Mouse (Mus musculus) midbrain, postnatal 0 days (tissue): ENCODE data around the gene Cyp4f18. TPM values are rescaled to one million over a fixed set of nuclear protein-coding genes. Genes with fewer than 3 reads are reported as not detected.

Experiments used
- ATAC-seq: fragments of 200-750 bp; cut with Nextera tagmentation; 2 replicates; pipeline ENCODE4 v1.8.0; 2017; ENCODE audit warnings: moderate number of reproducible peaks, mild to moderate bottlenecking, moderate TSS enrichment, moderate library complexity; ENCODE audit not compliant: low FRiP score
- DNase-seq: peaks from one replicate; pipeline ENCODE4 v3.0.0-alpha.2; 2015; ENCODE audit warnings: low spot score
- H3K27ac ChIP-seq: fragments of 300-500 bp; sonication (generic); 2 replicates; pipeline ENCODE4 v1.5.1; 2014; ENCODE audit warnings: low read depth, mild to moderate bottlenecking, low read length, mixed read lengths
- H3K27me3 ChIP-seq: fragments of 300-500 bp; sonication (generic); 2 replicates; pipeline ENCODE4 v1.6.1; 2014; ENCODE audit warnings: low read length, control low read depth, mixed read lengths; ENCODE audit not compliant: insufficient read depth
- H3K36me3 ChIP-seq: fragments of 300-500 bp; sonication (generic); 2 replicates; pipeline ENCODE4 v1.6.1; 2014; ENCODE audit warnings: low read length, control low read depth, mixed read lengths; ENCODE audit not compliant: insufficient read depth
- H3K4me1 ChIP-seq: fragments of 300-500 bp; sonication (generic); 2 replicates; pipeline ENCODE4 v1.6.1; 2014; ENCODE audit warnings: mild to moderate bottlenecking, control low read depth, antibody characterized with exemption, low read length, mixed read lengths; ENCODE audit not compliant: insufficient read depth
- H3K4me2 ChIP-seq: fragments of 300-500 bp; sonication (generic); 2 replicates; pipeline ENCODE4 v1.6.1; 2014; ENCODE audit warnings: low read depth, mild to moderate bottlenecking, low read length, mixed read lengths; ENCODE audit not compliant: poor library complexity, severe bottlenecking
- H3K4me3 ChIP-seq: fragments of 300-500 bp; sonication (generic); 2 replicates; pipeline ENCODE4 v1.5.1; 2014; ENCODE audit warnings: low read depth, mild to moderate bottlenecking, low read length, moderate library complexity
- H3K9ac ChIP-seq: fragments of 300-500 bp; sonication (generic); replicated peaks from 2 replicates; pipeline ENCODE4 v1.6.1; 2014; ENCODE audit warnings: mild to moderate bottlenecking, low read length, moderate library complexity, mixed read lengths; ENCODE audit not compliant: poor library complexity, severe bottlenecking
- H3K9me3 ChIP-seq: fragments of 300-500 bp; sonication (generic); 2 replicates; pipeline ENCODE4 v1.6.1; 2016; ENCODE audit warnings: low read length, control low read depth
- CTCF ChIP-seq: IDR thresholded peaks from 2 replicates; pipeline ENCODE4 v1.5.1; 2016; ENCODE audit warnings: antibody characterized with exemption, mild to moderate bottlenecking
- WGBS: fragments of 180-500 bp; shearing (Covaris S2); extraction: QIAGEN DNeasy Blood & Tissue Kit; methylation state at CpG from one replicate; pipeline ENCODE4 v1.1.7; 2014; 5-methylcytosine and 5-hydroxymethylcytosine counted together
- polyA plus RNA-seq: library from polyadenylated mRNA; unstranded; fragments of >200 nt; fragmentation: Nextera tagmentation; extraction: Ambion mirVana; gene quantifications from 2 replicates; pipeline ENCODE4 v1.2.1, GENCODE M21; 2015
- total RNA-seq: library from RNA; depleted of rRNA; stranded (reverse); fragments of >200 nt; gene quantifications from 2 replicates; pipeline ENCODE4 v1.2.3, GENCODE M21; 2014

The Cyp4f18 gene
- total and polyA plus RNA-seq, 2 experiments from 2014 or later: 0.49 TPM; not detected in 1

GRCm38 (mm10) chr8:71988110-71988866 is 21.1 kb downstream of the Cyp4f18 start:
- Histone ChIP-seq H3K9ac (peak overlapping the region; percentile 52), H3K4me1 (no peaks in the 10 kb centered on the region), H3K4me3 (peak overlapping the region; percentile 39), H3K27me3 (no peaks in the 10 kb centered on the region), H3K36me3 (no peaks in the 10 kb centered on the region), H3K4me2 (peak overlapping the region; percentile 71), H3K27ac (peak overlapping the region; percentile 59), H3K9me3 (no peaks in the 10 kb centered on the region)
- DNase-seq (peak; percentile 78), ATAC-seq (peak; percentile 89)
- peak; percentile 61 for TF ChIP-seq CTCF
- WGBS: 5% methylated on average over 24 of the region's 24 CpGs

DNA sequence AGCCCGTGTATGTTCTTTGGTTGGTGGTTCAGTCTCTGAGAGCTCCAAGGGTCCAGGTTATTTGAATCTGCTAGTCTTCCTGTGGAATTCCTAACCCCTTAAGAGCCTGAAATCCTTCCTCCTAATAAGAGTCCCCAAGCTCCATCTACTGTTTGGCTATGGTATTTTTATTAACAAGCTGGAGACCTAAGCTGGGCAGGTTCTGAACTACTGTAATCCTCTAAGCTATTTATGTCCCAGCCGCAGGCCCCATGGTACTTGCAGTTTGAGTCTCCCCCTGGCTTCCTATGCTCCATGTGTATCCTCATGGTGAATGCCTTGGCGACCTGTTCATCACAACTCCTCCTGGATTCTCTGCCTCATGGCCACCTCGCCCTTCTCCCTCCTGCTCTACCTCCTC is 24.8 kb downstream of the Cyp4f18 start:
- no peaks in the 10 kb centered on the region for H3K4me1 ChIP-seq
- 59% methylated on average over 4 of the region's 4 CpGs for WGBS
- DNase-seq (peak; percentile 48), ATAC-seq (peak; percentile 25; the same call in 1 of the 2 replicates)
- no peak overlapping the region for H3K4me3 ChIP-seq
- no peaks in the 10 kb centered on the region for H3K9me3 ChIP-seq
- H3K9ac ChIP-seq: no peak overlapping the region
- no peaks in the 10 kb centered on the region for H3K27me3 ChIP-seq
- H3K4me2 ChIP-seq: no peak overlapping the region
- no peaks in the 10 kb centered on the region for H3K36me3 ChIP-seq
- TF ChIP-seq CTCF: peak; percentile 66
- H3K27ac ChIP-seq: no peak overlapping the region

DNA sequence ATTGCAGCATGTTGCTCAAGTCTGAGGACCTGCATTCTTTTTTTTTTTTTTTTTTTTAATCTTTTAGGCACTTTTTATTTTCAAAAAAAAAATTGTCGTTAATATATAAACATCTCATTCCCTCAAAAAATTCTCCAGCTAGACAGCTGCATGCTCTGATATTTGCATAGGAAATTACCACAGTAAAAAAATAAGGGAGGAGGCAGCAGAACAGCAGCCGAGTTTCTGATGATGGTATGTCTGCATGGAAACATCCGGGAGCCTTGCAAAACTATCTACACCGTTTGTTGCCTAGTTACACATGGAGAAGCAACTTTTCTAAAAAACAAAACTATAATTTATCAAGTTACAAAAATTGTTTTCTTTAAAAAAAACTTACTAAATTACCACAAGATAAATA is 28.0 kb downstream of the Cyp4f18 start:
- no peak overlapping the region for H3K9ac ChIP-seq
- no peaks in the 10 kb centered on the region for H3K4me1 ChIP-seq
- no peak for ATAC-seq
- no peak overlapping the region for H3K4me3 ChIP-seq
- H3K4me2 ChIP-seq: no peak overlapping the region
- TF ChIP-seq CTCF: no peak
- WGBS: 82% methylated on average over 4 of the region's 4 CpGs
- no peaks in the 10 kb centered on the region for H3K27me3 ChIP-seq
- DNase-seq: no peak
- no peaks in the 10 kb centered on the region for H3K9me3 ChIP-seq
- no peaks in the 10 kb centered on the region for H3K36me3 ChIP-seq
- no peak overlapping the region for H3K27ac ChIP-seq

DNA sequence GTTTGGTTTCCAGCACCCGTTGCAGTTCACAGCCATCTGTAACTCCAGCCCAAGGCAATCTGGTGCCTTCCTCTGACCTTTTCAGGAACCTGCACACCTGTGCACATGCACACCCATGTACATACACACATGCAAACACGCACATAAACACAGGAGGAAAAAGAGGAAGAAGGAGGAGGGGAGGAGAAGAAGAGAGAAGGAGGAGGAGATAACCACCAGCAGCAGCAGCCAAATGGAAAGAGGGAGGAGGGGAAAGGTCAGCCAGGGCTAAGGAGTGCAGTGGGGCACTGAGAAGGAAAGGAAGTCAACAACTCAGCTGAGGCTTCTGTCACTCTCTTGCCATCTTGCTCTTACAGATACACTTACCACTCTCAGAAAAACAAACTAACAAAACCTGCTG is 28.4 kb downstream of the Cyp4f18 start:
- Histone ChIP-seq H3K4me2 (no peak overlapping the region), H3K4me3 (no peak overlapping the region), H3K27me3 (no peaks in the 10 kb centered on the region), H3K4me1 (no peaks in the 10 kb centered on the region), H3K27ac (no peak overlapping the region), H3K9me3 (no peaks in the 10 kb centered on the region), H3K36me3 (no peaks in the 10 kb centered on the region), H3K9ac (no peak overlapping the region)
- no peak for TF ChIP-seq CTCF
- DNase-seq: no peak
- 75% methylated on average over 2 of the region's 2 CpGs for WGBS
- no peak for ATAC-seq

GRCm38 (mm10) chr8:71974211-71974610 is 35.2 kb downstream of the Cyp4f18 start:
- Histone ChIP-seq H3K4me2 (no peak overlapping the region), H3K4me3 (no peak overlapping the region), H3K9me3 (no peaks in the 10 kb centered on the region), H3K9ac (no peak overlapping the region), H3K27me3 (no peaks in the 10 kb centered on the region), H3K4me1 (no peaks in the 10 kb centered on the region), H3K27ac (no peak overlapping the region), H3K36me3 (no peaks in the 10 kb centered on the region)
- DNase-seq (no peak), ATAC-seq (no peak)
- TF ChIP-seq CTCF: no peak
- WGBS: 86% methylated on average over 3 of the region's 3 CpGs

GRCm38 (mm10) chr8:71971945-71972344 is 37.5 kb downstream of the Cyp4f18 start:
- H3K4me3 ChIP-seq: no peak overlapping the region
- no peak overlapping the region for H3K9ac ChIP-seq
- peaks cover 16% of the 10 kb centered on the region; the same call in 1 of the 2 replicates for H3K36me3 ChIP-seq
- TF ChIP-seq CTCF: peak; percentile 75
- DNase-seq: peak; percentile 35
- ATAC-seq: 0 out of 2 replicates have a peak, but pooled peaks have one; percentile 38
- WGBS: 79% methylated on average over 1 of the region's 1 CpGs
- no peaks in the 10 kb centered on the region for H3K9me3 ChIP-seq
- no peaks in the 10 kb centered on the region for H3K4me1 ChIP-seq
- no peaks in the 10 kb centered on the region for H3K27me3 ChIP-seq
- no peak overlapping the region for H3K27ac ChIP-seq
- H3K4me2 ChIP-seq: no peak overlapping the region
